Mouse (Mus musculus) heart, embryonic 15.5 days (tissue): ENCODE measurements at regions not wholly inside any gene's neighbourhood (a gene's known extent, or its start where the extent isn't known, plus 50 kb on each side); places are given as distances from the start of the nearest gene placed in this dataset.

Experiments used
- ATAC-seq: fragments of 200-750 bp; cut with Nextera tagmentation; replicated peaks from 2 replicates; pipeline ENCODE4 v1.8.0; 2017; ENCODE audit warnings: low read depth, moderate TSS enrichment; ENCODE audit not compliant: insufficient number of reproducible peaks, insufficient read depth, low FRiP score
- H3K27ac ChIP-seq: fragments of 300-500 bp; sonication (generic); 2 replicates; pipeline ENCODE4 v1.5.1; 2015; ENCODE audit warnings: mild to moderate bottlenecking, inconsistent platforms
- H3K27me3 ChIP-seq: fragments of 300-500 bp; sonication (generic); 2 replicates; pipeline ENCODE4 v1.6.1; 2015; ENCODE audit warnings: inconsistent platforms
- H3K36me3 ChIP-seq: fragments of 300-500 bp; sonication (generic); 2 replicates; pipeline ENCODE4 v1.6.1; 2015; ENCODE audit warnings: mild to moderate bottlenecking, inconsistent platforms
- H3K4me1 ChIP-seq: fragments of 300-500 bp; sonication (generic); replicated peaks from 2 replicates; pipeline ENCODE4 v1.6.1; 2015; ENCODE audit warnings: inconsistent platforms
- H3K4me2 ChIP-seq: fragments of 300-500 bp; sonication (generic); 2 replicates; pipeline ENCODE4 v1.6.1; 2015; ENCODE audit warnings: inconsistent platforms, mild to moderate bottlenecking, moderate library complexity
- H3K4me3 ChIP-seq: fragments of 300-500 bp; sonication (generic); 2 replicates; pipeline ENCODE4 v1.5.1; 2015; ENCODE audit warnings: mild to moderate bottlenecking, inconsistent platforms
- H3K9ac ChIP-seq: fragments of 300-500 bp; sonication (generic); 2 replicates; pipeline ENCODE4 v1.6.1; 2015; ENCODE audit warnings: mild to moderate bottlenecking, inconsistent platforms
- H3K9me3 ChIP-seq: fragments of 300-500 bp; sonication (generic); replicated peaks from 2 replicates; pipeline ENCODE4 v1.6.1; 2016; ENCODE audit warnings: inconsistent platforms
- WGBS: fragments of 180-500 bp; shearing (Covaris S2); methylation state at CpG from one replicate; pipeline ENCODE4 v1.1.7; 2015; ENCODE audit warnings: mixed read lengths; 5-methylcytosine and 5-hydroxymethylcytosine counted together

GRCm38 (mm10) chr4:7201816-7202215, 1037.0 kb downstream of the Car8 start:
- Histone ChIP-seq H3K9ac (no peak overlapping the region), H3K4me1 (no peaks in the 10 kb centered on the region), H3K4me2 (no peak overlapping the region), H3K9me3 (no peaks in the 10 kb centered on the region), H3K4me3 (no peak overlapping the region), H3K27me3 (no peaks in the 10 kb centered on the region), H3K36me3 (no peaks in the 10 kb centered on the region), H3K27ac (no peak overlapping the region)
- no peak for ATAC-seq
- 43% methylated on average over 2 of the region's 2 CpGs for WGBS

GRCm38 (mm10) chr4:7199941-7200340, 1038.9 kb downstream of the Car8 start:
- no peak for ATAC-seq
- WGBS, result 70% methylated on average over 2 of the region's 2 CpGs

GRCm38 (mm10) chr4:7199052-7199451, 1039.8 kb downstream of the Car8 start:
- WGBS, result 78% methylated on average over 2 of the region's 2 CpGs
- H3K4me1 ChIP-seq, result no peaks in the 10 kb centered on the region
- no peaks in the 10 kb centered on the region for H3K36me3 ChIP-seq
- H3K4me3 ChIP-seq, result no peak overlapping the region
- no peak for ATAC-seq
- H3K9me3 ChIP-seq, result no peaks in the 10 kb centered on the region
- H3K4me2 ChIP-seq, result no peak overlapping the region
- no peak overlapping the region for H3K27ac ChIP-seq
- H3K27me3 ChIP-seq, result no peaks in the 10 kb centered on the region
- no peak overlapping the region for H3K9ac ChIP-seq

More at GRCm38 (mm10) chr4:7199941-7200340, 1038.9 kb downstream of the Car8 start:
- Histone ChIP-seq H3K4me1 (no peaks in the 10 kb centered on the region), H3K4me2 (no peak overlapping the region), H3K36me3 (no peaks in the 10 kb centered on the region), H3K4me3 (no peak overlapping the region), H3K9ac (no peak overlapping the region), H3K27me3 (no peaks in the 10 kb centered on the region), H3K9me3 (no peaks in the 10 kb centered on the region), H3K27ac (no peak overlapping the region)

GRCm38 (mm10) chr4:7196570-7196969, 1042.3 kb downstream of the Car8 start:
- 70% methylated on average over 3 of the region's 3 CpGs for WGBS
- Histone ChIP-seq H3K27ac (no peak overlapping the region), H3K9ac (no peak overlapping the region), H3K36me3 (no peaks in the 10 kb centered on the region), H3K4me3 (no peak overlapping the region), H3K27me3 (no peaks in the 10 kb centered on the region), H3K4me2 (no peak overlapping the region), H3K4me1 (0 out of 2 replicates have a peak, but pooled peaks cover 3% of the 10 kb centered on the region), H3K9me3 (no peaks in the 10 kb centered on the region)
- ATAC-seq, result no peak

GRCm38 (mm10) chr4:7195619-7196018, 1043.2 kb downstream of the Car8 start:
- no peaks in the 10 kb centered on the region for H3K9me3 ChIP-seq
- no peaks in the 10 kb centered on the region for H3K36me3 ChIP-seq
- no peak overlapping the region for H3K27ac ChIP-seq
- no peak for ATAC-seq
- H3K4me2 ChIP-seq, result no peak overlapping the region
- 0 out of 2 replicates have a peak, but pooled peaks cover 3% of the 10 kb centered on the region for H3K4me1 ChIP-seq
- no peak overlapping the region for H3K4me3 ChIP-seq
- no peak overlapping the region for H3K9ac ChIP-seq
- 81% methylated on average over 1 of the region's 1 CpGs for WGBS
- H3K27me3 ChIP-seq, result no peaks in the 10 kb centered on the region

GRCm38 (mm10) chr4:7191912-7192311, 1046.9 kb downstream of the Car8 start:
- H3K4me1 ChIP-seq, result 0 out of 2 replicates have a peak, but pooled peaks cover 3% of the 10 kb centered on the region
- H3K4me2 ChIP-seq, result no peak overlapping the region
- no peak overlapping the region for H3K27ac ChIP-seq
- H3K27me3 ChIP-seq, result no peaks in the 10 kb centered on the region
- no peak overlapping the region for H3K4me3 ChIP-seq
- no peak for ATAC-seq
- WGBS, result 43% methylated on average over 3 of the region's 3 CpGs
- H3K9ac ChIP-seq, result no peak overlapping the region
- H3K9me3 ChIP-seq, result no peaks in the 10 kb centered on the region
- H3K36me3 ChIP-seq, result no peaks in the 10 kb centered on the region

GRCm38 (mm10) chr4:7191228-7191627, 1047.6 kb downstream of the Car8 start:
- no peak for ATAC-seq
- no peaks in the 10 kb centered on the region for H3K27me3 ChIP-seq
- no peak overlapping the region for H3K27ac ChIP-seq
- WGBS, result 81% methylated on average over 3 of the region's 3 CpGs
- H3K9me3 ChIP-seq, result no peaks in the 10 kb centered on the region
- no peak overlapping the region for H3K9ac ChIP-seq
- H3K4me3 ChIP-seq, result no peak overlapping the region
- H3K36me3 ChIP-seq, result no peaks in the 10 kb centered on the region
- no peak overlapping the region for H3K4me2 ChIP-seq
- H3K4me1 ChIP-seq, result 0 out of 2 replicates have a peak, but pooled peaks cover 3% of the 10 kb centered on the region

- Histone ChIP-seq H3K27me3 (no peaks in the 10 kb centered on the region), H3K27ac (no peak overlapping the region), H3K36me3 (no peaks in the 10 kb centered on the region), H3K4me3 (no peak overlapping the region), H3K4me1 (no peaks in the 10 kb centered on the region), H3K4me2 (no peak overlapping the region), H3K9ac (no peak overlapping the region), H3K9me3 (no peaks in the 10 kb centered on the region)
- ATAC-seq, result no peak
- 74% methylated on average over 9 of the region's 9 CpGs for WGBS
Observed at GRCm38 (mm10) chr4:7175030-7175429, 1063.8 kb downstream of the Car8 start.

- Histone ChIP-seq H3K9me3 (no peaks in the 10 kb centered on the region), H3K4me3 (no peak overlapping the region), H3K27ac (no peak overlapping the region), H3K9ac (no peak overlapping the region), H3K4me2 (no peak overlapping the region), H3K27me3 (no peaks in the 10 kb centered on the region), H3K4me1 (no peaks in the 10 kb centered on the region), H3K36me3 (no peaks in the 10 kb centered on the region)
- 64% methylated on average over 7 of the region's 7 CpGs for WGBS
- no peak for ATAC-seq
Observed at GRCm38 (mm10) chr4:7172528-7173306, 1066.1 kb downstream of the Car8 start.

- no peak overlapping the region for H3K4me2 ChIP-seq
- ATAC-seq, result no peak
- no peaks in the 10 kb centered on the region for H3K9me3 ChIP-seq
- H3K4me1 ChIP-seq, result no peaks in the 10 kb centered on the region
- 73% methylated on average over 4 of the region's 4 CpGs for WGBS
- no peaks in the 10 kb centered on the region for H3K36me3 ChIP-seq
- no peaks in the 10 kb centered on the region for H3K27me3 ChIP-seq
- H3K9ac ChIP-seq, result no peak overlapping the region
- H3K27ac ChIP-seq, result no peak overlapping the region
- no peak overlapping the region for H3K4me3 ChIP-seq
Observed at GRCm38 (mm10) chr4:7171637-7172417, 1067.0 kb downstream of the Car8 start.

GRCm38 (mm10) chr4:7161411-7161810, 1077.4 kb downstream of the Car8 start:
- Histone ChIP-seq H3K27me3 (no peaks in the 10 kb centered on the region), H3K9me3 (no peaks in the 10 kb centered on the region), H3K4me2 (no peak overlapping the region), H3K9ac (no peak overlapping the region), H3K36me3 (no peaks in the 10 kb centered on the region), H3K4me1 (no peaks in the 10 kb centered on the region), H3K27ac (no peak overlapping the region), H3K4me3 (no peak overlapping the region)
- ATAC-seq, result no peak
- 85% methylated on average over 4 of the region's 4 CpGs for WGBS
